Mouse (Mus musculus) regulatory T cell (primary cell): ENCODE data around the gene Crybb2.

Experiments
- in situ Hi-C: fragments of 300-600 bp; cut with MboI, MseI; formaldehyde crosslinking; loops from one replicate; pipeline ENCODE4 v1.15.1; 2025; ENCODE audit warnings: high pct_unique_total_duplicates

The Crybb2 gene

GRCm38 (mm10) chr5:113035094-113036047, 34.5 kb downstream of the Crybb2 start:
- in situ Hi-C loops = no loop called here

DNA sequence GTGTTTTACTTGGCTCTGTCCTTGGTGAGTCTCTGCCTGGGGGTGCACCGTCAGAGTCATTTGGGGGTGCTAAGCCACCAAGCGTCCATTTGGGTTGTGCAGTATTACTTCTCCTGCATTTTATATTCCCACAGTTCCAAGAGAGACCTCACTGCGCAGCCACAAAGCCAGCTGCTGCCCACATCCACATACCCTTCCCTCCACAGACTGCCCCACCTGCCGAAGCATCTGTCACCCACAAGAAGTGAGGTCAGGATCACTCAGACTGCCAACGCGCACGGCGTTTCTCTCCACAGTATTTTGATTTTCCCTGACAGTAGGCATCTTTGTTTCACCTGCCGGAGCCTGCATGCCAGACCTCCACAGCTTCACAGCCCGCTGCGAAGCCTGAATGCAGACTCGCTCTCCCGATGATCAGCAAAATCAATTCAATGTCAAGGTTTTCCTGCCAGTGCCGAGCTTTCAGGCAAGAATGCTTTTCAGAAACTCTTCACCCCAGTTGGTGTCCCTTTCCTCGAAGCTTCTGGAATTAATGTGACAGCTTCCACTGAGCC, 38.6 kb downstream of the Crybb2 start:
- in situ Hi-C loops = no loop called here

DNA sequence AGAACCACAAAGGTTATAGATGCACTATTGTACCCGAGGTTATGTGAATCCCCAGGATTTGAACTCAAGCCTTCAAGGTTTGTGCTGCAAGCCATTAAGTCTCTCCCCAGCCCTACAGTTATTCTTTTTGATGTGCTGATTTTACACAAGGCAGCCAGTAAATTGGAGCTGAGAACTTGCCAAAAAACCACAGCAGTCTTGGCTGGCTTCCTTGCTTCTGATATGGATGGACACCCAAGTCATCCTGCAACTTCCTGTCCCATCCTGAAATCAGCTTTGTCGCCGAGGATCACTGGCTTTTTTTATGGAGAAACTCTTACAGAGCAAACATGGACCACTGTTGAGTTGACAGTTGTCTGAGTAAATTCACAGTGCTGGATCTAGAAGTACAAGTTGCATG, 39.8 kb downstream of the Crybb2 start:
- in situ Hi-C loops = no loop called here

GRCm38 (mm10) chr5:113026706-113027105, 43.2 kb downstream of the Crybb2 start:
- in situ Hi-C loops = no loop called here

DNA sequence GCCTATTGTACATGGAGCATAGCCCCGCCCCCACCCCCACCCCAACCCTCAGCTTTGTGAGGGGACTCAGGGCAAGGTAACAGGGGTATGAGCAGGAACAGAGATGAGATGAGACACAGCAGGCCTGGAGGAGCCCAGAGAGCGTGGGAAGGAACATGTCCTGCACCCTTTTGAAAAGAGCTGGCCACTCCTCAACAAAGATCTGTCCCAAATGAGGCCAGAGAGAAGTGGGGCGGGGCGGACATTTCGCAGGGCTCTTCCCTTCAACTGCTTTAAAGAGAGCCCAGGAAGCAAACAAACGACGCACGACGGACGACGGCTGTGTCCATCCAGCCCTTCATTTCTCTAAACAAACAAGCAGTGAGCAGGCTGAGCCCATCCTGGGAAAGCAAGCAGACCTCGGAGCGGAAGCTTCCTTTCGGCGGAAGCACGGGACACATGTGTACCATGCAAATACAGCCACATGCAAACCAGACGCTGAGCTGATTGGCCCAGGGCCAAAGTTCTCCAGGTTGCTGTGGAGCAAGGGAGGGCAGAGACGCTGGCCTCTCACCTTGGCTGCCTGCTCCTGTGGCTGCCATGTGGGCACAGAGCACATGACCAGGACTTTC, 45.7 kb downstream of the Crybb2 start:
- in situ Hi-C loops = no loop called here

GRCm38 (mm10) chr5:113018190-113018589, 51.7 kb downstream of the Crybb2 start:
- in situ Hi-C loops = no loop called here

DNA sequence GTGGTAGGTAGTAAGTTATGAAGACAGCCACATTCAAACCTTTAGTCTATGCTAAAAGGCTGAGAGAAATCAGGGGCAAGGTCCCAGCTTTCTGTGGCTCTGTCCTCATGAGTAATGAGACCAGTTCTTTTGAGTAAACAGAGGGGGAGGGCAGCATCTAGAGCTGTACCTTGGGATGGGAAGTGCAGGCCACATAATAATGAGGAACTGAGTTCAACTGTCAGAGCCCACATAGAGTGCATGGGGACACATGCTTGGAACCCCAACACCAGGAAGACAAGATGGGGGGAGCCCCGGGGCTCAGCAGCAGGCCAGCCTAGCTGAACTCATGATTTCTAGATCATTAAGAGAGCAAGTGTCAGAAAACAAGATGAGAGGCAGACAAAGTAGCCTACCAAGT, 52.9 kb downstream of the Crybb2 start:
- in situ Hi-C loops = no loop called here

DNA sequence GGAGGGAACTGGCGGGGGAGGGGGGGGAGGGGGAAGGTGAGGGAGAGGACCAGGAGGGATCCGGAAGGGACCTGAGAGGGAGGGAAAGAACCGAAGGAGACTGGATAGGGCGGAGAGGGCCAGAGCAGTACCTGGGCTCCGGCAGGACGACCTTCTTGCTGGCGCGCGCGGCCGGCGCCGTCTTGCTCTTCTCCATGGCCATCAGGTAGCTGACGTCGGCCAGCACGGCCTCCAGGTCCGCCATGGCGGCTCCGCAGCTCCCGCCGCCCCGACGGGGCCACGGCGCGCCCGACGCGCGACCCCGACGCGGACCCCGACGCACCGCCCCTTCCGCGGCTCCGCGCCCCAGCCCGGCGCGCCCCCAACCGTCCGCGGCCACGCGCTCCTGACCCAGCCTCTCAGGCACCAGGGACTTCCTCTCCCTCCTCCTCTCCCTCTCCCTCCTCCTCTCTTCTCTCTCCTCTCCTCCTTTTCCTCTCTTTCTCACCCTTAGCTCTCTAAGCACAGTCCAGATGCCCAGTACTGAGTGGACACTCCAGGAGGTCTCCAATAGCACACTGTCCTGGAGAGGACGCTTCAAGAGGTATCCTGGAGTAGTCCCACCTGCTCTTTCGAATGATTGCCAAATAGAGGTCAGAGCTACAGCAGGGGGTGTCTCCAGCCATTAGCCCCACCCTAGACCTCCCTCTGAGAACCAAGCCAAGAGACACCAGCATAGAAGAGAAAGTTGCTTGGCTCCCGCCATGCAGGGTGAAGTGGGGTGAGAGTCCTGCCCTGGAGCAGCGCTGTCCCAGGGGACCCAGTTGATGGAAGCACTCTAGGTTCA, 54.5 kb downstream of the Crybb2 start, which contains the start of gene Grk3:
TSS of gene Grk3 (minus strand) at position 556 of the 826 bp plus-strand sequence.
- in situ Hi-C loops = no loop called here

GRCm38 (mm10) chr5:113014808-113015235, 55.1 kb downstream of the Crybb2 start:
- in situ Hi-C loops = no loop called here

DNA sequence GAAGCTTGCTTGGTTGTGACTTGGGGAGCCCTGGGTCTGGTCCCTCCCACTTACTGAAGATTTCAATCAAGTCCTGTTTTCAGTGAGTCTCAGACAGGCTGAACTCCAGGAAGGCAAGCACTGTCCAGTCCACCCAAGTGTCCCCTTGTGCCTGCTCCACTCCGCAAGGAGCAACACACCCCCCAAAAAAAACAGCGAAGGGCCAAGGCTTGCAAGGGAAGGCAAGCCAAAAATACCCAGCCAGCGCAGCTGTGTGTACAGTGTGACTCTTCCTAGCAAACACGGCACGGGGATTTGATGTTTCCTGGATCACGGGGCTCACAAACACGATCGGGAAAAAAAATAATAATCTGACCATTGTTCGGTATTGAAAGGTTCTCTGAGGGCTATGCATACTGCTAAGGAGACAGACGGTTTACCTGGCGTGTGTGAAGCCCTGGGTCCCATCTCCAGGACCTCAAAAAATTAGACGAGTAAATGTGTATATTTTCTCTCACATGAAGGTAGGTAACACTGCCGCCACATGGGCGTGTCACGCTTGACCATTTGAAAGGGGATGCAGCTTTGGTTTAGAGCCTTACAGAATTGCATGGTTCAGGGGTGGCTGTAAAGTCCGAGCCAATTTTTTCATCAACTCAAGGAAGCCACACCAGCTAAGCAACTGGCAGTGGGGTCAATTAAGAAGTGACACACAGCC, 55.7 kb downstream of the Crybb2 start:
- in situ Hi-C loops = no loop called here

DNA sequence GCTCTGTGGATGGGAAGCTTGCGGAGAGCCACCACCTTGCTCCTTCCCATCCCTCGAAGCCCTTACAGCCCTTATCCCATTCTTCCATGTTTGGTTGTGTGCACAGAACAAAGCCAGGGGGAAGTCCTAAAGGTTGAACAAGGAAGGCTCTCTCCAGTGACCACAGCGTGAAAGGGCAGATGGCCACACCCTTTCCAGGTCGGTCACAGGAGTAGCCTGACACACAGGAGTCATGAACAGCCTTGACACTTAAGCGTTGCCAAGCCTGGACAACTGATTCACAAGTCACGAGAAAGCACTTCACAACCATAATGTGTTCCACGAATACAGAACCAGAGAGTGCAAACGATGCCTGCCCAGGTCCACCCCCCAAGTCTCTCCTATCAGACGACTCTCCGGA, 58.0 kb downstream of the Crybb2 start:
- in situ Hi-C loops = no loop called here

DNA sequence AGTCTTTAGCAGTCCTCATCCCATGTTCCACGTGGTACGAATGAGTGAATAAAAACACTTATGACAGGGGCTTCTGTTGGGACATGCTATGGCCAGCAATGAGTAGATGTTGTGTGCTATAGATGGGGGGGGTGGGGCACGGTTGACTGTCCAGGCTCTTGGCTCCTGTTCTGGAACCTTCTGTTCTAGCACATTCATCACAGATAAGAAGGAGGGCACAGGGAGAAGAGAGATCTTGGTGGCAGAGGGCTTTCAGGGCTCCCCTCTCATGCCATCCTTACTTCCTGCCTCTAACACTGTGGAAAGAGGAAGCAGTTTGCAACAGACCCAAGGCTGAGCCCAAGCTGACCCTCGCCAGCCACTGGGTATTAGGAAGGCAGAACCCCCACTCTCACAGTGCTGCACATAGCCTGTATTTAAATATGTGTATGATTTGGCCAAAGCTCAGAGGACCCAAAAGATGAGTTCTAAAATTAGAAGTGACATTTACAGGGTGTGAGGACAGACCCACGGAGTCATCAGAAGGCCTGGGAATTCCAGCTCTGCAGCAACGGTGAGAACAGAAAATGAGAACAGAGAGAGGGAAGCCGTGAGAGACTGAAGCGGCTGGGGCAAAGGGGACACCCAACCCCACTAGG, 60.6 kb downstream of the Crybb2 start:
- in situ Hi-C loops = no loop called here

- in situ Hi-C loops = no loop called here
These were observed 61.4 kb downstream of the Crybb2 start for GRCm38 (mm10) chr5:113008496-113008895.
